Mouse (Mus musculus): Measurements from ENCODE around the gene Fgfr1op2. TPM values are rescaled to one million over a fixed set of nuclear protein-coding genes. Genes with fewer than 3 reads are reported as not detected.
"Not testable (repeated sequence)": the region's sequence is repeated elsewhere in the genome, so short reads cannot be mapped to it uniquely, and the experiment has no call there.

Gene Fgfr1op2
- total RNA-seq (2022), result 100 to 1,000 TPM in 3 of 4 experiments, 10 to 100 TPM in 1; 96.5 to 112 (median 105) TPM

DNA sequence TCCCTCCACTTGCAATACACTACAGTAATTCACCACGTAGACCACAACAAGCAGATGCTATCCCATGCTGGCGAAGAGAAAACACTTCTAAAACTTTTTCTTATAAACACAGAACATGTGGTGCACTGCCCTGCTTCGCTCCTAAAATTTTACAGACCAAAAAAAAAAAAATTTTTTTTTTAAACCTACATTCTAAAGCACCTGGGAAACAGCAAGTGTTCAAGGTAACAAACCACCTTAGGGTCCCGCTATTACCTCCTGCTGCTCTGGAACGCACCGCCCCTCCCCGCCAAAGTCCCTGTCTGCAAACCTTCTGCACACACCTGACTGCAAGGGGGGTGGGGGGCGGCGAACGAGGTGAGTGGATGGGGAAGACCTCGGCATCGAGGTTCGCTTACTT lies at the start of gene Fgfr1op2:
Gene Fgfr1op2 (plus strand): TSS at position 301 of the 400 bp plus-strand sequence.
- DNase-seq, result no peak

DNA sequence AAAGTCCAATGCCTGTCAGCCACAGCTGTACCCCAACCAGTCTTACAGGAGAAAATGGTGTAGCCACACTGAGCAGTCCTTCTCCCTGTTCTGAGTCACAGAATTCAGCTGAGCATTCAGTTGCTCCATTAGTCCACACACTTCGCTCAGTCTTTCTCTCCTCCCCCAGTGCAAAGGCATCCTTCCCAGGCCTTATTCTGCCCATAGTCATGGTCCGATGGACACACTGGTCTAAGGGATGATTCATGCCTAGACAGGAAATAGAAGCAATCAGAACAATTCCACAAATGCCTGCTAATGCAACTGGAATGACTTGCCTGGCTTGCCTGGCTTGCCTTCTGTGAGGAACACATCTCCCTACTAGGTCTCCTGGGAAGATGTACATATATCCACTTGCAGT lies 49.5 kb upstream of the Fgfr1op2 start:
- no peak for DNase-seq

DNA sequence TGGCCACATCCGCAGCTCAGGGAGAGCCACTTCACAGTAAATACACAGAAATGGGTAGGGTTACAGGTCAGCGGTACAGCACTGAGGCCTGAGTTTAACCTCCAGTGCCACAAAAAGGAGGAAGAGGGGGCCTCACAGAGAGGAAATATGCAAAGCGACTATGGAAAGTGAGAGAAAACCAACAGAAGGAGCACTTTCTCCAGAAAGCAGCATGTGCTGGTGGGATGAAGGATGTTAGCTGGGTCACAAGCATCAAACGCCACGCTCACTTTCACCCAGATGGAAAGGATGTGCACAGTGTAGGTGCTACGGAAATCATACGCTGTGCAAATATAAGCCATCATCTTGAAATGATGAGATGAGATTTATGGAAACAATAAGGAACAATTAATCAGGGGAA lies 46.6 kb upstream of the Fgfr1op2 start:
- no peak for DNase-seq

DNA sequence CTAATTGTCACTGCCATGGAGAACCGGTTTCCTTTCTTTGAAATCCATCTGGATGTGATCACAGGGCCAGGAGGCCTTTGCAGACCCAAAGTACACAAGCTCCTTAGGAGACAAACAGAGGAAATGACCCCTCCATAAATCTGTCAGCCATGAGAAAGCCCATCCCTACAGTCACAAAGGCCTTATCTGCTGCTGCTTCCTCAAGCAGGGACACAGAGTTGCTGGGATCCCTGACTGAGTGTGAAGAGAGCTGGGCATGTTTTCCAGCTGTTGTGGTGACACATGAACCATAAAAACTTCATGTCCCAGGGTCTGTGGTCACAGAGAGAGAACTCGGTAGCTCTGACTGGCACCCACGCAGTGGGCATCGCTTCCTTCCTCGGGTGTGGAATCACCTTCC lies 46.2 kb upstream of the Fgfr1op2 start:
- DNase-seq, result no peak

DNA sequence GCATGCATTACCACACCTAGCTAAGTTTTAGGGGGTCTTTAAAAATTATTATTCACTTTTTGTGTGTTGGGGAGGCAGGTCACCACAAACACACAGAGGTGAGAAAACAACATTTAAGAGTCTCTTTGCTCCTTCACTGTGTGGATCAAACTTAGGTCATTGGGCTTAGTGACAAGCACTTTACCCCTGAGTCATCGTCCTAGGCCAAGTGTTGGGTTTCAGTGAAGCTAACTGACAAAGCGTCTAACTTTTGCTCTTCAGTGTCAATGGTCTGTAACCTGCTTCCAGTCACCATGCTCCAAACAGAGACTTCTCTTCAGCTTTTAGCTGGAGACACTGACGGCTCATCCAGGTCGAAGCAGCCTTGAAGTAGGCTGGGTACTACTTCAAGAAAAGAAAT lies 43.9 kb upstream of the Fgfr1op2 start:
- no peak for DNase-seq

DNA sequence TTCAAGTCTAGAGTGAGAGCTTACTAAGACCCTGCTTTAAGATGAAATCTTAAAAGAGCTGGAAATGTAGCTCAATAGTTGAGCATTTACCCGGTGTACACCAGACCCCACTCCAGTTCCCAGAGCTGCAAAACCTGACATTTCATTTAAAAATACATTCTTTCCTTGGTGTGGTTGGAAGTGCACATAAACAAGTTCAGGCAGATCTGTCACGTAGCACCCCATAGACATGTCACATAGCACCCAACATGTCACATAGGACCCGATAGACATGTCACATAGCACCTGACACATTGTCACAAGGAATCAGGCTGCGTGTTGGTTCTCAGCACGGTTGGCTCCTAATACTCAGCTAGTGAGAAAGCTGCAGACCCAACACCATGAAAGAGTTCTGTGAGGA lies 41.5 kb upstream of the Fgfr1op2 start:
- DNase-seq, result no peak

DNA sequence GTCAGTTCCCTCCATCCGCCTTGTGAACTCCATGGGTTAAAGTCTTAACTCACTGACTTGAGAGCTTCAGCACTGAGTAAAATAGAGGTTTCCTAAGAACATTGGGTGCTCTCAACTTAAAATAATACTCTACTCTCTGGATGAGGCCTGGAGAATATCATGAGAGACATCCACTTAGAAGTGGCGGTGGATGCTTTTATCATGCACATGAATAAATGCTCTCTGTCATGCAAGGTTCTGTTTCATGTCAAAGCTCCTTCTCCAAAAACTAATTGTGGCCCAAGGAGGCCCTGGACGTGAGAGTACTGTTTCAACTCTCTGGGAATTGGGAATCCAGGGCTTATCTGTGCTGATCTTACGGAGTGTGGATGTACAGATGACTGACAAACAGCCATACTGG lies 39.9 kb upstream of the Fgfr1op2 start:
- DNase-seq, result no peak

DNA sequence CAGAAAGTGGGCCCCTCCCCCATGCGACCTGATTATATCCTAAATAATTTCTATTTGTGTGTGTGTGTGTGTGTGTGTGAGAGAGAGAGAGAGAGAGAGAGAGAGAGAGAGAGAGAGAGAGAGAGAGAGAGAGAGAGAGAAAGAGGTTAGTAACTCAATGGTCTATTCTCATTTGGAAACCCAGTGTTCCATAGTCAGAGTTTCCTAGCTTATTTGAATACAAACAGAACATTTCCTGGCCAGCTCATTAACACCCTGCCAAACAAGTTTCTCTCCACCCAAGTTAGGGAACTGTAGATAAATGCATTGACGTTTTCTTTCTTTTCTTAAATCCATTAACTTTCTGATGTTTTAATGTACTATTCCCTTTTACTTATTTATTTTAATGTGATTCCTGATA lies 38.9 kb upstream of the Fgfr1op2 start:
- DNase-seq, result no peak

DNA sequence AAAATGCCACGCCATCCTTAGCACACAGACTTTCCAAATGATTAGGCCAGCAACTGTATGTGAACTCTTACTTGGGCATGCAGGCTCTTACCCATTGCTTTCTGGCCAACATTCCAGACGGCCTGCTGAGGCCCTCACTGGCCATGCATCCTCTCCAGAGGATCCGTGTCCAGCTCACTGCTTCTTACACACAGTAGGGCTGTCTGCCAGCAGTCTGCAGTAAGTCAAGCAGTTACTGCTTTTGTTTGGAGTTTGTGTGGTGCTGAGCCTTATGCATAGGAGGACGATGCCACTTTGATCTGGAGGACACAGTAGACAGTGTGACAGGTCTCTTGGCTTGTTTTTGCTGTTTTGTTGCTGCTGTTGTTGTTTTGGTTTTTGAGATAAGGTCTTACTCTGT lies 38.3 kb upstream of the Fgfr1op2 start:
- DNase-seq, result no peak

DNA sequence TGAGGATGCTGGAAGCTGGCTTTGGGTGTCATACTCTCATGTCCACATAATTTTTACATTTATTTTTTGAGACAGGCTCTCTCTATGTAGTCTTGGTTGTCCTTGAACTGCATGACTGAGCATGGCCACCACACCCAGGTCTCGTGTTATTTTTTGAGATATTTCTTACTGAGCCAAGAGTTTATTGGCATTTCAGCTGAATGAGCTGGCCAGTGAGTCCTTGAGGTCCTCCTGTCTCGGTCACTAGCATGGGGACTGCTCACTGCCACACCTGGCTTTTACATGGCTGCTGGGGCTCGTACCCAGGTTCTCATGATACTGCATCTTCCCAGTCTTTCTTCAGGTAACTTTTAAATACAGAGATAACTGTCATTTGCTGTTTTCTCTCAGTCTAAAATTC lies 36.6 kb upstream of the Fgfr1op2 start:
- no peak for DNase-seq

DNA sequence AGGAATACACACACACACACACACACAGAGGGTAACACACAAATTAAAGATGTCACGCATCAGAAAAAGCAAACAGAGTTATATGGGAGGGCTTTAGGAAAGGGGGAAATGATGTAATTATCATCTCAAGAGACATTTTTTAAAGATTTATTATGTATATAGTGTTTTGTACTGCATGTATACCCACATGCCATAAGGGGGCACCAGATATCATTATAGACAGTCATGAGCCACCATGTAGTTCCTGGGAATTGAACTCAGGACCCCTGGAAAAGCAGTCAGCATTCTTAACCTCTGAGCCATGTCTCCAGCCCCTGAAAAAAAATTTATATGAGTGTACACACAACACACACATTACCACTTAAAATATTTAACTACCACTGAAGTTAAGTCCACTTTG lies 32.4 kb upstream of the Fgfr1op2 start:
- no peak for DNase-seq

DNA sequence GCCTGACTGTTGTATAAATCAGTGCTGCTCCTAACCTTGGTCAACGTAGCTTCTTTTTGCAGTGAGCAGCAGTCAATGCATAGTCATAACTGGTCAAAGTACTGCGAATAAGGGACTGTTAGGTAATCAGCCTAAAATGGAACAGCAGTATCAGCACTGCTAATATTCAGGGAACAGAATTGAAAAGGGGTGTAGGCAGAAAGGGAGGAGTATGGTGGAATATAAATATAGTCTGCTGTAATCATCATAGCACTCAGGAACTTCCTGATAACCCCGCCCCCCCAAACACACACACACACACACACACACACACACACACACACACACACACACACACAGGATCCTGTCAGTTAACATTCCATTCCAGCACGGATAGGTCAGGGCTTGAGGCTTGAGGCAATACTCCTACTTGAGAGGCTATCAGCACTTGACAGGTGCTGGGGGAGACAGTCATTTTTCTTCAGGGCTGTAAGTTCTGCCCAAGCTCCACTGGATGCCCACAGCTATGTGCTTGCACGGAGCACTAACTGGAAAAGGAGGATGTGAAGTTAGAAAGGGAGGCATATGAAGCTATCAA lies 31.6 kb upstream of the Fgfr1op2 start:
- no peak for DNase-seq

DNA sequence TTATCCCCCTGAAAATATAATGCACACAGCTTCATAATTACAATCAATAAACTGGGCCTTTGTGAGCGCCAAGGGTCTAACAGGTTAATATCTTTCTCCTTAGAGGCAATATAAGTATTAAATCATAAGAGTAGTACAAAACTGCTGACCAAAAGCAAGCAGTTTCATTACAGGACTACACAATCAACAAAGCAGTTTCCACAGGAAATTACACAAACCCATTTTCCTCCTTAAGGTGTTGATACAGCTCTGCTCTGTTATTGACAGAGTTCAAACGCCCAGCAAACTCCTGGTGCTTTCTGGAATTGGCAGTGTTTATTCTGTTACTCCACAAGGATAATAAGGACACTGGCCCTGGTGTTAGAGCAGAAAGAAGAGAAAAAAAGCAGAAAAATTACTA lies 26.6 kb upstream of the Fgfr1op2 start:
- no peak for DNase-seq

DNA sequence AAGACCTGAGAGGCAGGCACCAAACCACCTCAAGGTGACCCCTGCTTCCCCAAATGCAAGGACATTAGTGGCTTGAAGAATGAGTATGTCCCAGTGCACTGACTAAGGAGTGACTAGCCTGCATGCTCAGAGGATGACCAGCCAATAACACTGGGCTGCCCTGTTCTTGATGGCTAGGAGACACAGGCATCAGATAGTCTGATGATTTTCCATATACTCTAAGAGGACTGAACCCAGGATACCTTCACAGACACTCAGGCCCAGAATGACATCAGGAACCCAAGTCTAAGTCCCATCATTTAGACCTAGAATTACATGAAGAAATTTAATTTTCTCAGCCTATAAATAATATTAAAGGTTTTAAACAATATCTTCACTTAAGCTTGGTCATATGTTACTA lies 25.7 kb upstream of the Fgfr1op2 start:
- DNase-seq, result no peak

DNA sequence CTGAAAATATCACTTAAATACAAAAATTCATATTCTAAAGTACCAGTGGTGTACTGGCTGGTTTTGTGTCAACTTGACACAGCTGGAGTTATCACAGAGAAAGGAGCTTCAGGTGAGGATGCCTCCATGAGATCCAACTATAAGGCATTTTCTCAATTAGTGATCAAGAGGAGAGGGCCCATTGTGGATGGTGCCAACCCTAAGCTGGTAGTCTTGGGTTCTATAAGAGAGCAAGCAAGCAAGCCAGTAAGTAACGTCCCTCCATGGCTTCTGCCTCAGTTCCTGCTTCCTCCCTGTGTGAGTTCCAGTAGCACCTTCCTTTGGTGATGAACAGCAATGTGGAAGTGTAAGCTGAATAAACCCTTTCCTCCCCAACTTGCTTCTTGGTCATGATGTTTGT lies 14.5 kb upstream of the Fgfr1op2 start:
- DNase-seq, result not testable (repeated sequence)

DNA sequence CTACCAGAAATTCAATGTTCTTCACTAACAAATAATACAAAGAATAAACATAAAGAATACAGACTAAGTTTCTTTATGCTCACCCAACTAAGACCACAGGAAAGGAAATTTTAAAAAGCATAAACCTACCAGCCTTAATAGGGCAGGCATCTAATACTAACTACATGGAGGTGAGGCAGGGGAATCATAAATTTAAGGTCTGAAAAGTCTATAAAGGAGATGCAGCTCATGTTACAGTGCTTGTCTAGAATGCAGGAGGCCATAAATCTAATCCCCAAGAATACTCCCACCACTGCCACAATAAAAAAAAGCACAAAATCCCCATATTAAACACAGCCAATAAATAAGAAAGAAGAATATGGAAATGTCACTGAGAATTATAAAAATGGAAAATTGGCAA lies 4.9 kb upstream of the Fgfr1op2 start:
- no peak for DNase-seq

DNA sequence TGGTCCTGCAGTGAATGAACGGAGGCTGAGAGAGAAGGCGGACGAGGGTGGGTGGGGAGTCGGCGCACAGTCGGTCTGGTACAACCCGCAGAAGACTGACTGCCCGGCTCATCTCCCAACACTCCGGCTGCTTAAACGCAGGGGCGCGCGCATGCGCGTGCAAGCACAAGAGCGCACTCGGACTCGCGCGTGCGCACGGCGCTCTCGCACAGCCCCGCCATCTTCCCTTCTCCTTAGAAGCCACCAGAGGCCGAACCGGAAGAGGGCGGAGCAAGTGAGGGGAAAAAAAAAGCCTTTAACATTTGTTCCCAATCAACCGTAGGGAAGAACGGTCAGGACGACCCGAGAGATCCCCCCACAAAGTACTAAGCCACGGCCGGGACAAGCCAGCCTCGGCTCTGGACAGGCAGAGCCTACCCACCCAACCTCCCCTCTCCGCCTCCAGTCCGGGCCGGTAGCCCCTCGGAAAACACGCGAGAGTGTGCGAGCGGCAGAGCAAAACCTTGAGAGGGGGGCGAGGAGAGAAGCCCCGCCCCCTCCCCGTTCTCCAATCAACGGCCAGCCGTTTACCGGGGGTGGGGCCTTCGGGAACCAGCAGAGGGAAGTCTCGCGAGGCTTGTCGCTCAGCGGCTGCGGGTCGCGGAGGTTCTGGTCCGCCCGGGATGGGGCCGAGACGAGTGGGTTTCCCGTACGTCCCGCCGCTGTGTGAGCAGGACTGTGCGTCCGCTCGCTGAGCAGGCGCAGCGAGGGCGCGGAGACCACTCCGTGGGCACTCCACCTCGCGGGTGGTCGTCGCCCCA lies 507 bp downstream of the Fgfr1op2 start, which contains the start of gene Ints13:
Gene Ints13 (minus strand): TSS at position 526 of the 800 bp plus-strand sequence.
- peak; percentile 96 for DNase-seq

DNA sequence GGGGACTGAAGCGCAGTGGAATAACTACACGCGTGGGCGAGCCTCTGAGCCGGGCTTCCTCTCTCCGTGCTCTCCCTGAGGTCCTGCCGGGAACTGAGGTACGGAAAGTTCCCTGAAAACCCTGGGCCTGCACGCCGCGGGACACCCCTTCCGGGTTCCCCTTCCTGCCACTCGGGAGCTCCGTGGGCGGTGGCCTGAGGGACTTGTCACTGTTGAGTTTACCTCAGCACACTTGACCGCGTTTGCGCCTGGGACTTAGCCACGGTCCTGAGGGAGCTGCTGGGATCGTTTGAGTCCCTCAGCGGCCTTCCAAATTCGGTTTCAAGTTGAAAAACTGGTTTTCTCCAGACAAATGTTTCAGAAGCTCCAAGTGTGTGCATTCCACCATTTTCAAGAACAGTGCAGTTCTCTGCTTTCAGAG lies 1.1 kb downstream of the Fgfr1op2 start:
- peak; percentile 71 for DNase-seq

DNA sequence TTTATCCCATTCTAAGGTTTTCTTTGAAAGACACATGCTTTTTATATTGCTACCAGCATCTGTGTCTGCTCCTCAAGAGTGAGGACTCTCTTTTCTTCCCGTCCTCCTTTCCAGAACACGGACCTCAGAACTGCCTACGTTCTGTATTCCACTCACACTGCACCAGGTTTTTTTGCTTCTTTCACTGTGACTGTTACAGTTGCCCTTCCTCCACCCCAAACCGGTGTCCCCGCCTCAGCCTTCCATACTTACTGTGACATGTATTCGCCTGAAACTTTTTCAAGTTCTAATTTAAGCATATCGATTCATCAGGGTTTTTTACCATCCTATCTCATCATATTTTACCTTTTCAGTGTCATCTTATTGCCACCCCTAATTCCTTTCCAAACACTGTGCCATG lies 1.6 kb downstream of the Fgfr1op2 start:
- DNase-seq, result peak; percentile 14

DNA sequence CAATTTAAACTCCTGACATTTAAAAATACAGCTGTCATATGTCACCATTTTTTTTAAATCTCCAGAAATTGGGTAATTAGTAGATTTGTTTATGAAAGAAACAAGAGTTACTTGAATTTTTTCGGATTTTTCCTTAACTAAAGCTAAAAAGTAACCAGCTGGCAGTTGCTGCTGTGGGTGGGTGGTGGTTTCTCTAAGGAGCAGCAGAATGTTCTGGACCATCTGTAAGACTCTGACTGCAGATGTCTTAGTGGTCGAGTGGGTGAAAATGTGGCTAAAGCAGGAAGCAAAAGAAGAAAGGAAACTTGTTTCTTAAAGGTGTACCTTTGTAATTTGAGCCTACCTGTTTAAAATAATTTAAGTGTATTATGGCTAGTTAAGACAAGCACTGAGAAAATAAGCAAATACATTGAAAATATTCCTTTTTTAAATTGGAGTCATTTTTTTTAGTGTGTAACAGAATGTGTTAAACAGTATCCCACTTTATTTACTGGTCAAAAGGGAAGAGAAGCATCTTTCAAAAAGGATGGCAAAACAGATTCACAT lies 3.5 kb downstream of the Fgfr1op2 start:
- no peak for DNase-seq

DNA sequence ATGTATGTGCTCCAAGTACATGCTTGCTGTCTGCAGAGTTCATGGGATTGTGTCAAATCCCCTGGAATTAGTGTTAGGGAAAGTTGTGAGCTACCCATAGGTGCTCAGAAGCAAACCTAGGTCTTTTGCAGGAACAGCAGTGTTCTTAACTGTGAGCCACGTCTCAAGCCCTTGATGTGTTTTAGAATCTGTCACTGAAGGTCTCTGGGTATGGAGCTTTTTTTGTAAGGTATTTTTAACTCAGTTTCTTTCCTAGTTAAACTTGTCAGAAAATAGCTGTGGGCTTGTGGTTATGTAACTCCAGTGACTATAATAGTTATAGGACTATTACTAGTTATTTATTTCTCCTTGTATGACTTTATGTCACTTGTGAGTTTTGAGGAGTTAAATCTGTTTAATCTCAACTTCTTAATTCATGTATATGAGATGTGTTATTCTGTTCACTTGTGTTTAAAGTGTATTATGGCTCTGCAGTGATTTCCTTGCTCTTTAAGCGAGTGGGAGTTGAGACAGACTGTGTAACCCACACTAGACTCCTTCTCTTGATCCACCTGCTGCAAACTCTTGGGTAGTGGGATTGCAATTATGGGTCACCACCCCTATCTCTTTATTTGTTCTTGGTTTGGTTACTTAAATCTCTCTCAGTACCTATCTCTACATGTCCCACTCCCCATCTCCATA lies 6.5 kb downstream of the Fgfr1op2 start:
- no peak for DNase-seq

DNA sequence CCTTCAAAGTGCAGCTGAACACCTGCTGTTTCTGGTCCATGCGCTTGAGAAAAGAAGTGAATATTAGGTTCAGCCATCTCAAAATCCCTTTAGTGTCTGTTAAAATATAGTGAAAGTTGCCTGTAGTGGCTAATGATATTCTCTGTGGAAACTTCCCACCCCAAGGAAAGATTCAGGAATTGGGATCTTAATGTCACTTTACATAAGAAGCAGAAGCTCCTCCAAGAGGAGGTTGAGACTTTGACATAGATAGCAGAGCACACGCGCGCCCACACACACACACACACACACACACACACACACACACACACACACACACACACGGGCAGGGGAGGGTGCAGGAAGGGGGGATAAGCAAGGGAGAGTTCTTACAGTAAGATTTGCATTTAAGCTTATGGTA lies 8.1 kb downstream of the Fgfr1op2 start:
- DNase-seq, result no peak

DNA sequence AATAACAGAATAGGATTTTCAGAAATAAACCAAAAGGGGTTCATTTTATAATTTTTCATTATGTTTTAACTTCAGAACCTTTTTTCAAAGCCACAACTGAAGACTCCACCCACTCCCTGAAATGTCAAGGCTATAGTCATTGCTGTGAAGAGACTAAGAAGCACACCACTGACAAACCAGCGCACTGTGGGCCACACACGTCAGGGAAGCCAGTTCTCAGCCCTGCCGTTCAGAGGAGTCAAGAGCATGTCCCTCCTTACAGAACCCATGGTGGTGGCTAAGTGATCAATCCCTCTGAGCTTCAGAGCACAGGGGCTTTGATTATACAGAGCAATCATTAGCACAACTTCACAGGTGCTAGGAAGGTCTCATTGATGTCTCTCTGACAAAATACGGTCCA lies 25.6 kb downstream of the Fgfr1op2 start:
- DNase-seq, result peak; percentile 40

Data from adrenal gland, adult 8-10 months (tissue).